Mouse (Mus musculus) ES-E14 (cell line): ENCODE measurements at regions not wholly inside any gene's neighbourhood (a gene's known extent, or its start where the extent isn't known, plus 50 kb on each side); places are given as distances from the start of the nearest gene placed in this dataset.

Experiments
- DNase-seq: peaks from one replicate; pipeline ENCODE4 v3.0.0-alpha.2; 2013; ENCODE audit warnings: low read depth, low spot score
- H3K27ac ChIP-seq: 2 replicates; pipeline ENCODE4 v1.5.1; 2012; ENCODE audit warnings: low read depth, mild to moderate bottlenecking, low read length, moderate library complexity, mixed read lengths; ENCODE audit not compliant: poor library complexity, insufficient read depth, severe bottlenecking
- H3K36me3 ChIP-seq: 2 replicates; pipeline ENCODE4 v1.6.1; 2012; ENCODE audit warnings: mild to moderate bottlenecking, low read length, moderate library complexity, mixed read lengths; ENCODE audit not compliant: control insufficient read depth, poor library complexity, insufficient read depth, severe bottlenecking
- H3K4me1 ChIP-seq, 2 experiments: fragments of 150-350 bp in 1 of 2; sonication (generic) in 1 of 2; 2 replicates each; pipeline ENCODE4 v1.6.1; 2012; ENCODE audit warnings: low read length in 2 of 2, mild to moderate bottlenecking in 1 of 2, mixed read lengths in 1 of 2; ENCODE audit not compliant: control insufficient read depth in 2 of 2, insufficient read depth in 2 of 2, poor library complexity in 1 of 2
- H3K4me3 ChIP-seq, 2 experiments: fragments of 150-350 bp in 1 of 2; sonication (generic) in 1 of 2; 2 replicates each; pipeline ENCODE4 v1.5.1; 2012; ENCODE audit warnings: low read length in 2 of 2, low read depth in 1 of 2, mild to moderate bottlenecking in 1 of 2, mixed read lengths in 1 of 2; ENCODE audit not compliant: insufficient read depth in 1 of 2, poor library complexity in 1 of 2, severe bottlenecking in 1 of 2
- H3K9ac ChIP-seq: 2 replicates; pipeline ENCODE4 v1.6.1; 2012; ENCODE audit warnings: low read depth, mild to moderate bottlenecking, low read length, mixed read lengths; ENCODE audit not compliant: poor library complexity, insufficient read depth, severe bottlenecking
- H3K9me3 ChIP-seq: fragments of 150-350 bp; sonication (generic); 2 replicates; pipeline ENCODE4 v1.6.1; 2012; ENCODE audit warnings: low read depth, mild to moderate bottlenecking, low read length; ENCODE audit not compliant: control insufficient read depth, insufficient read depth
- CHD2 ChIP-seq: IDR thresholded peaks from 2 replicates; pipeline ENCODE4 v1.6.1; 2014; ENCODE audit warnings: mild to moderate bottlenecking, low read depth, low read length, inconsistent platforms
- HCFC1 ChIP-seq: IDR thresholded peaks from 2 replicates; pipeline ENCODE4 v1.6.1; 2012; ENCODE audit warnings: low read length, inconsistent platforms, borderline replicate concordance; ENCODE audit not compliant: insufficient read depth
- MAFK ChIP-seq: IDR thresholded peaks from 2 replicates; pipeline ENCODE4 v1.6.1; 2014; ENCODE audit warnings: mild to moderate bottlenecking, low read depth, low read length, inconsistent platforms; ENCODE audit not compliant: insufficient read depth
- ZC3H11A ChIP-seq: IDR thresholded peaks from 2 replicates; pipeline ENCODE4 v1.6.1; 2012; ENCODE audit warnings: low read depth, mild to moderate bottlenecking, inconsistent platforms, low read length, borderline replicate concordance
- ZNF384 ChIP-seq: IDR thresholded peaks from 2 replicates; pipeline ENCODE4 v1.6.1; 2012; ENCODE audit warnings: low read depth, low read length, inconsistent platforms
- in situ Hi-C, 2 experiments: fragments of 600-800 bp; cut with MboI; formaldehyde crosslinking; loops; one replicate each; pipeline ENCODE4 v1.15.1; 2025; ENCODE audit warnings: low sequenced_read_pairs in 2 of 2, inconsistent platforms in 1 of 2; ENCODE audit not compliant: unreplicated experiment in 2 of 2

- no peak overlapping the region for H3K4me3 ChIP-seq
- H3K4me1 ChIP-seq, result no peaks in the 10 kb centered on the region
- TF ChIP-seq ZNF384 (no peak), MAFK (no peak), CHD2 (no peak), HCFC1 (no peak), ZC3H11A (no peak)
- no peak for DNase-seq
- no peaks in the 10 kb centered on the region for H3K36me3 ChIP-seq
- H3K9me3 ChIP-seq, result no peaks in the 10 kb centered on the region
- no peak overlapping the region for H3K27ac ChIP-seq
- H3K9ac ChIP-seq, result no peak overlapping the region
- in situ Hi-C loops, result no loop called here
Observed at GRCm38 (mm10) chr4:35343751-35344150, 117.8 kb upstream of the C9orf72 start.

- TF ChIP-seq CHD2 (no peak), ZNF384 (no peak), MAFK (no peak), ZC3H11A (no peak), HCFC1 (no peak)
- in situ Hi-C loops, result no loop called here
- no peak overlapping the region for H3K4me3 ChIP-seq
- H3K36me3 ChIP-seq, result no peaks in the 10 kb centered on the region
- H3K9ac ChIP-seq, result no peak overlapping the region
- H3K4me1 ChIP-seq, result no peaks in the 10 kb centered on the region
- DNase-seq, result no peak
- H3K27ac ChIP-seq, result no peak overlapping the region
- no peaks in the 10 kb centered on the region for H3K9me3 ChIP-seq
Observed at GRCm38 (mm10) chr4:35331161-35331560, 105.2 kb upstream of the C9orf72 start.

- TF ChIP-seq ZC3H11A (no peak), ZNF384 (no peak), CHD2 (no peak), MAFK (no peak), HCFC1 (no peak)
- Histone ChIP-seq H3K36me3 (no peaks in the 10 kb centered on the region), H3K27ac (no peak overlapping the region), H3K4me1 (no peaks in the 10 kb centered on the region), H3K9me3 (no peaks in the 10 kb centered on the region), H3K9ac (no peak overlapping the region), H3K4me3 (no peak overlapping the region)
- no peak for DNase-seq
- in situ Hi-C loops, result no loop called here
Observed at GRCm38 (mm10) chr4:35325300-35325699, 99.3 kb upstream of the C9orf72 start.

GRCm38 (mm10) chr4:35322432-35323173 lies 96.6 kb upstream of the C9orf72 start:
- Histone ChIP-seq H3K9ac (no peak overlapping the region), H3K36me3 (no peaks in the 10 kb centered on the region), H3K27ac (no peak overlapping the region), H3K9me3 (no peaks in the 10 kb centered on the region), H3K4me3 (no peak overlapping the region), H3K4me1 (no peaks in the 10 kb centered on the region)
- no peak for DNase-seq
- no peak for TF ChIP-seq CHD2
- no peak for TF ChIP-seq ZNF384
- no peak for TF ChIP-seq HCFC1
- no peak for TF ChIP-seq ZC3H11A
- no peak for TF ChIP-seq MAFK
- in situ Hi-C loops, result no loop called here
